Mouse (Mus musculus) embryonic fibroblast, embryonic 13.5 days (primary cell): ENCODE results near the gene Cubn. TPM values are rescaled to one million over a fixed set of nuclear protein-coding genes. Genes with fewer than 3 reads are reported as not detected.

Experiments
- H3K27ac ChIP-seq: 2 replicates; pipeline ENCODE4 v1.5.1; 2012; ENCODE audit warnings: low read length, control low read depth, inconsistent platforms; ENCODE audit not compliant: insufficient read depth
- H3K4me1 ChIP-seq: 2 replicates; pipeline ENCODE4 v1.6.1; 2011; ENCODE audit warnings: low read length; ENCODE audit not compliant: control insufficient read depth, insufficient read depth
- H3K4me3 ChIP-seq: 2 replicates; pipeline ENCODE4 v1.5.1; 2011; ENCODE audit warnings: mild to moderate bottlenecking, control low read depth, low read length; ENCODE audit not compliant: insufficient read depth
- CTCF ChIP-seq: IDR thresholded peaks from 2 replicates; pipeline ENCODE4 v1.5.1; 2011; ENCODE audit warnings: mild to moderate bottlenecking, control low read depth, low read length, moderate library complexity, borderline replicate concordance; ENCODE audit not compliant: insufficient read depth
- POLR2A ChIP-seq: IDR thresholded peaks from 2 replicates; pipeline ENCODE4 v1.6.1; 2011; ENCODE audit warnings: low read depth, mild to moderate bottlenecking, control low read depth, low read length, moderate library complexity
- polyA plus RNA-seq: library from polyadenylated mRNA; stranded (reverse); fragments of >200 nt; gene quantifications from 2 replicates; pipeline ENCODE4 v1.2.4, GENCODE M21; 2011; ENCODE audit warnings: low read depth; ENCODE audit not compliant: missing spikeins, insufficient read length

Gene Cubn
- polyA plus RNA-seq, 1 experiment = 0.81 TPM

- Histone ChIP-seq H3K4me1 (no peaks in the 10 kb centered on the region), H3K27ac (peak overlapping the region; percentile 25; the same call in 1 of the 2 replicates), H3K4me3 (no peak overlapping the region)
Measured at GRCm38 (mm10) chr2:13335446-13335845, 156.2 kb downstream of the Cubn start.

GRCm38 (mm10) chr2:13329754-13330417, 161.7 kb downstream of the Cubn start:
- no peak for TF ChIP-seq CTCF
- no peak for TF ChIP-seq POLR2A
- no peak overlapping the region for H3K4me3 ChIP-seq
- peak overlapping the region; percentile 52 for H3K27ac ChIP-seq
- peaks cover 5% of the 10 kb centered on the region for H3K4me1 ChIP-seq

More at GRCm38 (mm10) chr2:13335446-13335845, 156.2 kb downstream of the Cubn start:
- TF ChIP-seq CTCF (no peak), POLR2A (no peak)

- Histone ChIP-seq H3K4me1 (no peaks in the 10 kb centered on the region; the same call in 1 of the 2 replicates), H3K27ac (no peak overlapping the region), H3K4me3 (no peak overlapping the region)
- TF ChIP-seq CTCF = no peak
- TF ChIP-seq POLR2A = no peak
Measured at GRCm38 (mm10) chr2:13303376-13303775, 188.2 kb downstream of the Cubn start.

- H3K4me3 ChIP-seq = no peak overlapping the region
- TF ChIP-seq POLR2A = no peak
- no peak for TF ChIP-seq CTCF
- no peak overlapping the region for H3K27ac ChIP-seq
- no peaks in the 10 kb centered on the region; the same call in 1 of the 2 replicates for H3K4me1 ChIP-seq
Measured at GRCm38 (mm10) chr2:13299031-13299430, 192.6 kb downstream of the Cubn start.

GRCm38 (mm10) chr2:13297733-13298132, 193.9 kb downstream of the Cubn start:
- Histone ChIP-seq H3K4me1 (no peaks in the 10 kb centered on the region; the same call in 1 of the 2 replicates), H3K4me3 (no peak overlapping the region), H3K27ac (no peak overlapping the region)
- TF ChIP-seq CTCF = no peak

GRCm38 (mm10) chr2:13290661-13291060, 201.0 kb downstream of the Cubn start:
- peaks cover 8% of the 10 kb centered on the region for H3K4me1 ChIP-seq
- no peak overlapping the region for H3K27ac ChIP-seq
- H3K4me3 ChIP-seq = no peak overlapping the region
- TF ChIP-seq CTCF (no peak), POLR2A (no peak)

- Histone ChIP-seq H3K27ac (no peak overlapping the region), H3K4me1 (peaks cover 8% of the 10 kb centered on the region), H3K4me3 (no peak overlapping the region)
- TF ChIP-seq CTCF (no peak), POLR2A (no peak)
Measured at GRCm38 (mm10) chr2:13290070-13290469, 201.5 kb downstream of the Cubn start.

- H3K27ac ChIP-seq = no peak overlapping the region
- no peaks in the 10 kb centered on the region; the same call in 1 of the 2 replicates for H3K4me1 ChIP-seq
- H3K4me3 ChIP-seq = no peak overlapping the region
- no peak for TF ChIP-seq CTCF
- no peak for TF ChIP-seq POLR2A
Measured at GRCm38 (mm10) chr2:13278114-13278862, 213.3 kb downstream of the Cubn start.

GRCm38 (mm10) chr2:13275874-13276273, 215.7 kb downstream of the Cubn start:
- no peaks in the 10 kb centered on the region; the same call in 1 of the 2 replicates for H3K4me1 ChIP-seq
- H3K4me3 ChIP-seq = no peak overlapping the region
- TF ChIP-seq POLR2A (no peak), CTCF (no peak)
- H3K27ac ChIP-seq = no peak overlapping the region
